Mouse (Mus musculus) neural tube, embryonic 11.5 days (tissue): ENCODE measurements around the gene D230025D16Rik. TPM values are rescaled to one million over a fixed set of nuclear protein-coding genes. Genes with fewer than 3 reads are reported as not detected.

Source experiments
- ATAC-seq: fragments of 200-750 bp; cut with Nextera tagmentation; 2 replicates; pipeline ENCODE4 v1.8.0; 2017; ENCODE audit warnings: moderate number of reproducible peaks, mild to moderate bottlenecking, moderate TSS enrichment, moderate library complexity; ENCODE audit not compliant: insufficient read depth, low FRiP score, low TSS enrichment
- DNase-seq: peaks from one replicate; pipeline ENCODE4 v3.0.0-alpha.2; 2015; ENCODE audit warnings: low spot score
- H3K27ac ChIP-seq: fragments of 300-500 bp; sonication (generic); 2 replicates; pipeline ENCODE4 v1.5.1; 2014; ENCODE audit warnings: low read depth, mild to moderate bottlenecking, low read length
- H3K27me3 ChIP-seq: fragments of 300-500 bp; sonication (generic); 2 replicates; pipeline ENCODE4 v1.6.1; 2014; ENCODE audit warnings: mild to moderate bottlenecking, low read length, mixed read lengths; ENCODE audit not compliant: control insufficient read depth, insufficient read depth
- H3K36me3 ChIP-seq: fragments of 300-500 bp; sonication (generic); 2 replicates; pipeline ENCODE4 v1.6.1; 2014; ENCODE audit warnings: mild to moderate bottlenecking, low read length, moderate library complexity, mixed read lengths; ENCODE audit not compliant: control insufficient read depth, insufficient read depth
- H3K4me1 ChIP-seq: fragments of 300-500 bp; sonication (generic); 2 replicates; pipeline ENCODE4 v1.6.1; 2014; ENCODE audit warnings: low read length, mixed read lengths; ENCODE audit not compliant: control insufficient read depth, insufficient read depth
- H3K4me2 ChIP-seq: fragments of 300-500 bp; sonication (generic); 2 replicates; pipeline ENCODE4 v1.6.1; 2014; ENCODE audit warnings: low read depth, mild to moderate bottlenecking, moderate library complexity
- H3K4me3 ChIP-seq: fragments of 300-500 bp; sonication (generic); 2 replicates; pipeline ENCODE4 v1.5.1; 2014; ENCODE audit warnings: low read depth, low read length
- H3K9ac ChIP-seq: fragments of 300-500 bp; sonication (generic); 2 replicates; pipeline ENCODE4 v1.6.1; 2014; ENCODE audit warnings: mild to moderate bottlenecking, low read length
- H3K9me3 ChIP-seq: fragments of 300-500 bp; sonication (generic); 2 replicates; pipeline ENCODE4 v1.6.1; 2016; ENCODE audit warnings: low read length; ENCODE audit not compliant: control insufficient read depth
- WGBS: fragments of 180-500 bp; shearing (Covaris S2); extraction: QIAGEN DNeasy Blood & Tissue Kit; methylation state at CpG from one replicate; pipeline ENCODE4 v1.1.7; 2014; 5-methylcytosine and 5-hydroxymethylcytosine counted together
- polyA plus RNA-seq: library from polyadenylated mRNA; unstranded; fragments of >200 nt; fragmentation: Nextera tagmentation; extraction: Ambion mirVana; gene quantifications from 2 replicates; pipeline ENCODE4 v1.2.1, GENCODE M21; 2014

Gene D230025D16Rik
- polyA plus RNA-seq, 1 experiment from 2014 or later, result 28.9 TPM

- Histone ChIP-seq H3K4me2 (no peak overlapping the region), H3K4me1 (no peaks in the 10 kb centered on the region), H3K9ac (no peak overlapping the region), H3K4me3 (no peak overlapping the region), H3K27ac (no peak overlapping the region), H3K36me3 (0 out of 2 replicates have a peak, but pooled peaks cover 4% of the 10 kb centered on the region), H3K27me3 (peaks cover 35% of the 10 kb centered on the region), H3K9me3 (no peaks in the 10 kb centered on the region)
- DNase-seq, result no peak
- WGBS, result 85% methylated on average over 4 of the region's 4 CpGs
- no peak for ATAC-seq
These were observed 57.3 kb downstream of the D230025D16Rik start for GRCm38 (mm10) chr8:105282239-105282638.

DNA sequence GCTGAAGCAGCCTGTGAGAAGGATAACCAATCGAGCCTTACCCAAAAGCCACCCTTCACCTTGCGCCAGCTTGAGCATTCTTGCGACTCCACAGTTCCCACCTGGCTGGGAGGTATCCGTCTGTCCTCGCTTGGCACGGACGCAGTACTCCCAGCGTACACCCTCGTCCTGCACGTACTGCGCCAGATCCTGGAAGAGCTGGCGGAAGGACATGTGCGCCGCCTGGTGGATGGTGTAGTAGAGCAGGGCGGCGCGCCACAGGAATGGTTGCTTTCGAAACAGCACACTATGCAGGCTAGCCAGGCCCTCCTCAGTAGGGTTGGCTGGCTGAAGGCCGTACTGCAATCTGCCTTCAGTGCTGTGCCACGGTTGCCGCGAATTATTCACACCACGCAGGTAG is 58.1 kb downstream of the D230025D16Rik start:
- peak; percentile 40; the same call in 1 of the 2 replicates for ATAC-seq
- Histone ChIP-seq H3K36me3 (0 out of 2 replicates have a peak, but pooled peaks cover 4% of the 10 kb centered on the region), H3K27me3 (peaks cover 27% of the 10 kb centered on the region), H3K4me1 (no peaks in the 10 kb centered on the region), H3K4me3 (no peak overlapping the region), H3K9ac (no peak overlapping the region), H3K27ac (no peak overlapping the region), H3K4me2 (no peak overlapping the region), H3K9me3 (no peaks in the 10 kb centered on the region)
- peak; percentile 64 for DNase-seq
- WGBS, result 15% methylated on average over 21 of the region's 23 CpGs

DNA sequence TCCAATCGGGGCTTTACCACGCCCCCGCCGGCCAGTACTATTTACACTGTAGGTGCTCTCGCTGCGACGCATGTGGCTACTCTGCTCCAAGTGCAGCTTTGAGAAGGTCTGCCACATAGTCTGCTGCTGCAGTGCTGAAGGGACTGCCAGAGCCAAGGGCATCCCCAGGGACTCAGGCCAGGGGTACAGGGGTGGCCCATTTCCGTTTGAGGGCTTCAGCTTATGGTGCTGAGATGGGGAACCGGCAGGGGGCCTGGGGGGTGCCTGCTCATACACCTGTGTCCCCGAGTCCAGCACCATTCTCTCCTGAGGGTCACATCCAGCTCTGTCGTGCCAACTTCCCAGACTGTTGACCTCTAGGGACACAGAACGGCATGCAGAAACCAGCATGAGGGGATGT is 60.6 kb downstream of the D230025D16Rik start:
- Histone ChIP-seq H3K4me3 (no peak overlapping the region), H3K4me2 (no peak overlapping the region), H3K27ac (no peak overlapping the region), H3K4me1 (0 out of 2 replicates have a peak, but pooled peaks cover 10% of the 10 kb centered on the region), H3K9ac (no peak overlapping the region), H3K27me3 (peaks cover 10% of the 10 kb centered on the region), H3K36me3 (0 out of 2 replicates have a peak, but pooled peaks cover 4% of the 10 kb centered on the region), H3K9me3 (no peaks in the 10 kb centered on the region)
- no peak for DNase-seq
- WGBS, result 44% methylated on average over 12 of the region's 12 CpGs
- ATAC-seq, result no peak

DNA sequence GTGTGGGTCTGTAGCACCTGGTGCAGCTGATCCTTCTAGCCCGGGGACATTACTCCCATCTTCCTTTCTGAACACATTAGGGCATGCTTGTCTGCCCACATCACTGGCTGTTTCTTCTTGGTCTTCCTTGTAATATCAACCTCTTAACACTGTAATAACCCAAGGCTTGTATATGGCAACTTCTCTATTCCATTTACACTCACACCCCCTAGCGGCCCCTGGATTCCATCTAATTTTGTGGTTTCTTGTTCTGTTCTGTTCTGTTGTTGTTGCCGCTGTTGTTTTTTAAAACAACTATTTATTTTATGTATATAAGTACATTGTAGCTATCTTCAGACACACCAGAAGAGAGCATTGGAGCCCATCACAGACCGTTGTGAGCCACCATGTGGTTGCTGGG is 62.0 kb downstream of the D230025D16Rik start:
- H3K4me2 ChIP-seq, result peak overlapping the region; percentile 7; the same call in 1 of the 2 replicates

DNA sequence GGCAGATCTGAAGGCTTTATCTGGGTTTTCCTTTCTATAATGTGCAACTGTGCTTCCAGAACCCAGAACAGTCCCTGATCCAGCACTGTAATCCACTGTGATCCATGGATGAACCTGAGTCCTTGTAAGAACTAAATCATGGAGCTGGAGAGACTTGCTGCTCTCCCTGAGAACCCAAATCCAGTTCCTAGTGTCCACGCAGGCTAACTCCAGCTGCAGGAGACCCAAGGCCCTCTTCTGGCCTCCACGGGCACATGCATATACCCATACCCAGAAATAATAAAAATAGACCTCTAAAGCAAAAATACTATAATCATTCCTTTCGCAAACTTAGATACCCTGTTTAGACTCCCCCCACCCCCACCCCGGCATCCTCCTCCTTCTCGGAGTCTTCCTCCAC is 63.3 kb downstream of the D230025D16Rik start:
- Histone ChIP-seq H3K4me3 (peak overlapping the region; percentile 47), H3K4me1 (0 out of 2 replicates have a peak, but pooled peaks cover 10% of the 10 kb centered on the region), H3K9me3 (no peaks in the 10 kb centered on the region), H3K4me2 (peak overlapping the region; percentile 74), H3K9ac (peak overlapping the region; percentile 46), H3K27me3 (peaks cover 11% of the 10 kb centered on the region), H3K36me3 (no peaks in the 10 kb centered on the region), H3K27ac (no peak overlapping the region)
- no peak for DNase-seq
- ATAC-seq, result no peak
- WGBS, result 86% methylated on average over 5 of the region's 5 CpGs

More for the DNA sequence above, 62.0 kb downstream of the D230025D16Rik start:
- no peak overlapping the region for H3K27ac ChIP-seq
- ATAC-seq (no peak), DNase-seq (no peak)
- no peak overlapping the region; the same call in 1 of the 2 replicates for H3K9ac ChIP-seq
- no peaks in the 10 kb centered on the region for H3K9me3 ChIP-seq
- peaks cover 11% of the 10 kb centered on the region for H3K27me3 ChIP-seq
- 0 out of 2 replicates have a peak, but pooled peaks cover 10% of the 10 kb centered on the region for H3K4me1 ChIP-seq
- no peak overlapping the region for H3K4me3 ChIP-seq
- WGBS, result 88% methylated on average over 4 of the region's 4 CpGs
- 0 out of 2 replicates have a peak, but pooled peaks cover 2% of the 10 kb centered on the region for H3K36me3 ChIP-seq

DNA sequence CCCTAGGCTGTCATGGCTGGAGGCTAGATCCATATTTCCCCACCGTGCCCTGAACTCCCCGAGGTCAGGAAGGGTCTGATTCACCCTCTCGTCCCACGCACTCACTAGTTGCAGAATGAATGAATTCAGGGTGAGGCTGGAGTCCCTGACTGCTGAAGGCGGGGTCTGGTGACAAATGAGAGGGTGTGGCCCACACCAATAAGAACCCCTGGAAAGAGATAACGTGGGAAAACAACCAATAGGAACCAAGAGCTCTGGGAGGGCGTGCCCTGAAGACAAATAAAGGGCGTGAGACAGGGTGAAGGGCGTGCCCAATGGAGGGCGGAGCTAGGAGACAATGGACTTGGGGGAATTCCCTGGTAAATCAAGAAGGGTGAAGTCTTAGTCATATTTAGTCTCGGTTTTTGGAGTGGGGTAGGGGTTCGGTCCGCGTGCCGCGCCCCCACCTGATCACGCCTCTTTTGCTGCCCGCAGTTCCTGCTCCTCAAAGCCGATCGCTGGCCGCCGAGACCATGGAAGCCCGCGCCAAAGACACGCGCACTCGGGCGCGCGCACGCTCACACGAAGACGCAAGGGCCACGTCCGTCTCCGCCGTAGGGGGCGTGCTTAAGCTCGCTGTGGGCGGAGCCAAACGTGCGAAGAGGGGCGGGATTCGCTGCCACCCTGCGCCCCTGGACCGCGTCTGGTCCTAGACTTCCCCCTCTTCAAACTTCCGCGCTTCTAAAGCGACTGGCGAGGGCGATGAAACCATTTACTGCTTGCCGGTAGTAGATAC is 64.2 kb downstream of the D230025D16Rik start:
- ATAC-seq, result peak; percentile 93
- H3K4me3 ChIP-seq, result peak overlapping the region; percentile 47
- H3K27me3 ChIP-seq, result peaks cover 11% of the 10 kb centered on the region
- no peaks in the 10 kb centered on the region for H3K9me3 ChIP-seq
- H3K36me3 ChIP-seq, result no peaks in the 10 kb centered on the region
- H3K9ac ChIP-seq, result peak overlapping the region; percentile 72
- WGBS, result under 1% methylated on average over 53 of the region's 53 CpGs
- 0 out of 2 replicates have a peak, but pooled peaks cover 10% of the 10 kb centered on the region for H3K4me1 ChIP-seq
- DNase-seq, result peak; percentile 98
- peak overlapping the region; percentile 67 for H3K27ac ChIP-seq
- H3K4me2 ChIP-seq, result peak overlapping the region; percentile 74

GRCm38 (mm10) chr8:105289805-105290460 is 65.0 kb downstream of the D230025D16Rik start, which contains the start of gene 4931428F04Rik:
Gene 4931428F04Rik (minus strand): TSS chr8:105289864.
- Histone ChIP-seq H3K9me3 (no peaks in the 10 kb centered on the region), H3K9ac (peak within 1 kb of the TSS; percentile 72), H3K27me3 (peaks cover 11% of the 10 kb centered on the region), H3K4me1 (0 out of 2 replicates have a peak, but pooled peaks cover 10% of the 10 kb centered on the region), H3K27ac (peak within 1 kb of the TSS; percentile 67), H3K4me3 (peak within 1 kb of the TSS; percentile 47), H3K4me2 (peak within 1 kb of the TSS; percentile 74), H3K36me3 (no peaks in the 10 kb centered on the region)
- ATAC-seq (peak; percentile 24), DNase-seq (peak; percentile 72)
- WGBS, result 2% methylated on average over 38 of the region's 43 CpGs

DNA sequence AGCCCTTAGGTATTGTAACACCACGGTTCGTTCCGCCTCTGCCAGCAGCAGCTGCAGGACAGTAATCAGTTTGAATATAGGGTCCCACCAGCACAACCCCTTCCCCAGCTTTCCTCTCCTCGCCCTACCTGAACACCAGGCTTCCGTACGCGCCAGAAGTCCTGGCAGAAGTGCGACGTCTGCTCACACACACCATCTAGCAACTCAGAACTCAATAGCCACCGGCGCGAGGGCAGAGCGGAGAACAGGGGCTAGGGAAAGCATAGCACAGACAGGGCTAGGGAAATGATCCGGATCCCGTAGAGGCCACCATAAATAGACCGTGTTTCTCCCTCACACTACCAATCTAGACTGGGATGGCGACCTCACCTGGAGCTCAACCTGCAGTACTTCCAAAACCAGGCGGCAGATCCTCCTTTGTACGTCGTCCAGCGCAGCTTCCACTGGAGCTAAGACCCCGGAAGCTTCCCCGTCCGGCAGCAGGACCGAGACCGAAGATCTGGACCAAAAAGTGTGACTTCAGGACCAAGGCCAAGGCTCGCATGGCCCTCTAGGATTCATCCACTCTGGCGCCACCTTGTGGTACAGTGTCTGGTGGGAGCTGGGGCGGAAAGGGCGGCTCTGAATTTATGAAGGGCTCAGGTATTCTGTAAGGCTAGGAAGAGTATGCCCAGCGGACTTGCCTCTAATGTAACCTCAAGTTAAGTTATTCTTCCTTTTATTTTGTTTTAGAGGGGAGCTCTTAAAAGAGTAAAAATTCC is 65.8 kb downstream of the D230025D16Rik start:
- Histone ChIP-seq H3K4me1 (0 out of 2 replicates have a peak, but pooled peaks cover 10% of the 10 kb centered on the region), H3K9me3 (no peaks in the 10 kb centered on the region), H3K27me3 (peaks cover 11% of the 10 kb centered on the region), H3K36me3 (no peaks in the 10 kb centered on the region), H3K4me2 (peak overlapping the region; percentile 74), H3K27ac (no peak overlapping the region), H3K4me3 (peak overlapping the region; percentile 47; the same call in 1 of the 2 replicates), H3K9ac (no peak overlapping the region)
- DNase-seq (peak; percentile 91), ATAC-seq (no peak)
- WGBS, result 9% methylated on average over 31 of the region's 31 CpGs
